Mouse (Mus musculus): ENCODE measurements around the gene Gm5150. TPM values are rescaled to one million over a fixed set of nuclear protein-coding genes. Genes with fewer than 3 reads are reported as not detected.
"Not testable (repeated sequence)": the region's sequence is repeated elsewhere in the genome, so short reads cannot be mapped to it uniquely, and the experiment has no call there.

The Gm5150 gene
- polyA plus RNA-seq, 1 experiment from 2014 or later, result not detected

GRCm38 (mm10) chr3:15999479-15999878 lies 6.8 kb downstream of the Gm5150 start:
- DNase-seq (ENCODE audit: low spot score); H3K4me3 ChIP-seq (ENCODE audit: low read depth, low read length); ATAC-seq; H3K9me3 ChIP-seq (replicated peaks; ENCODE audit: control insufficient read depth, low read length); H3K4me2 ChIP-seq (ENCODE audit: low read length); H3K27me3 ChIP-seq (replicated peaks; ENCODE audit: control insufficient read depth, insufficient read depth, low read length); H3K36me3 ChIP-seq (ENCODE audit: control insufficient read depth, insufficient read depth, low read length); H3K9ac ChIP-seq (ENCODE audit: low read length); H3K27ac ChIP-seq (ENCODE audit: low read depth, low read length); H3K4me1 ChIP-seq (ENCODE audit: control insufficient read depth, insufficient read depth, low read length): not testable (repeated sequence)
- 92% methylated on average over 3 of the region's 3 CpGs for WGBS

GRCm38 (mm10) chr3:15982216-15982615 lies 24.0 kb downstream of the Gm5150 start:
- Histone ChIP-seq H3K9ac (ENCODE audit: low read length) (no peak overlapping the region), H3K36me3 (ENCODE audit: control insufficient read depth, insufficient read depth, low read length) (no peaks in the 10 kb centered on the region), H3K27ac (ENCODE audit: low read depth, low read length) (no peak overlapping the region), H3K27me3 (replicated peaks; ENCODE audit: control insufficient read depth, insufficient read depth, low read length) (no peaks in the 10 kb centered on the region), H3K4me2 (ENCODE audit: low read length) (no peak overlapping the region), H3K9me3 (replicated peaks; ENCODE audit: control insufficient read depth, low read length) (no peaks in the 10 kb centered on the region), H3K4me3 (ENCODE audit: low read depth, low read length) (no peak overlapping the region), H3K4me1 (ENCODE audit: control insufficient read depth, insufficient read depth, low read length) (no peaks in the 10 kb centered on the region)
- no peak for ATAC-seq
- WGBS, result 68% methylated on average over 3 of the region's 3 CpGs
- DNase-seq (ENCODE audit: low spot score), result no peak

GRCm38 (mm10) chr3:15956921-15957320 lies 49.3 kb downstream of the Gm5150 start:
- no peak overlapping the region for H3K4me2 ChIP-seq (ENCODE audit: low read length)
- H3K27ac ChIP-seq (ENCODE audit: low read depth, low read length), result no peak overlapping the region
- H3K27me3 ChIP-seq (replicated peaks; ENCODE audit: control insufficient read depth, insufficient read depth, low read length), result no peaks in the 10 kb centered on the region
- ATAC-seq, result no peak
- no peaks in the 10 kb centered on the region for H3K9me3 ChIP-seq (replicated peaks; ENCODE audit: control insufficient read depth, low read length)
- no peak overlapping the region for H3K4me3 ChIP-seq (ENCODE audit: low read depth, low read length)
- no peak overlapping the region for H3K9ac ChIP-seq (ENCODE audit: low read length)
- DNase-seq (ENCODE audit: low spot score), result no peak
- H3K36me3 ChIP-seq (ENCODE audit: control insufficient read depth, insufficient read depth, low read length), result no peaks in the 10 kb centered on the region
- no peaks in the 10 kb centered on the region for H3K4me1 ChIP-seq (ENCODE audit: control insufficient read depth, insufficient read depth, low read length)

Small RNA genes lying within 50 kb of the gene (microRNA-seq; reads per million reads assigned to microRNA genes)
- gene Gm24694, result not detected

Other genes with a start within 250 kb of the Gm5150 start
- gene Sirpb1c, start 157.9 kb downstream of the Gm5150 start, polyA plus RNA-seq (2014; fragmentation: Nextera tagmentation; extraction: Ambion mirVana), result not detected in 2 replicates